Mouse (Mus musculus): Measurements from ENCODE around the gene Rcbtb2. TPM values are rescaled to one million over a fixed set of nuclear protein-coding genes. Genes with fewer than 3 reads are reported as not detected.
A peak's percentile ranks its signal among the peaks of the same experiment; 100 is the strongest.

Rcbtb2 gene
- polyA plus RNA-seq, 1 experiment, result 28.9 TPM

DNA sequence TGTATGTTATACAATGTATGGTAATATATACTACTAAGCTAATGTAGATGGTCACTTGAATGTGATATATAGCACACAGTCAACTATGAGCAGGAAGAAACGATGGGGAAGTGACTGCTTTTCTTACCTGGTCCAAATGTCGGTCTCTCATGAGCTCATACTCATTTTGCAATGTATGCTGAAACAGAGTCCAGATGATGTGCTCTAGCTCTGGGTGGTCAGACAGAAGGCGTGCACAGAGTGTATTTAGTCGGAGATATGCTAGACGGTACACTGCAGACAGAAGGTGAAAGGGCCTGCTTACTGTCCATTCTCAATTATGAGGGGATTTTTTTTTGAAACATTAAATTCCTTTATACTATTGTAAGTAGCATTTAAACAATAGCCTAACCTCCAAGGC lies 88.6 kb downstream of the Rcbtb2 start:
- TF ChIP-seq POLR2A (IDR thresholded peaks at IDR 0.05; ENCODE audit: borderline replicate concordance, extremely low read depth, low read depth, low read length) (no peak), CTCF (IDR thresholded peaks at IDR 0.05; ENCODE audit: insufficient read depth, low read length) (no peak)
- 91% methylated on average over 5 of the region's 5 CpGs for WGBS

DNA sequence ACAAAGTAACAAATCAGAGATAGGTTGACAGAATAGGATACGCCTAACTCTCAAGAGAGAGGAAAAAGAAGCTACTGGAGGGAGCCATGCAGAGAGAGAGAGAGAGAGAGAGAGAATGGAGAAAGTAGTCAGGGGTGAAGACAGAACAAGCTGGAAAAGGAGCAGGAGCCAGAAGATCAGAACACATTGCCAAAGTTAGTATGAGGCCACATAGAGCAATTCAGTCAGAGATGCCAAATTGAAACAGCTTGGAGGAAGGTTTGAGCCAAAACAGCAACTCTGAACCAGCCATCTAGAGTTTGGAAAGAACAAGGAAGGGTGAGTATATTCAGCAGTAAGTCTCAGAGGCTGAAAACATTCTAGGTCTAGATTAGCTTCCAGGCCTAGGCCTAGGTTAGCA lies 94.2 kb downstream of the Rcbtb2 start:
- DNase-seq, result no peak
- 86% methylated on average over 1 of the region's 1 CpGs for WGBS
- TF ChIP-seq POLR2A (IDR thresholded peaks at IDR 0.05; ENCODE audit: borderline replicate concordance, extremely low read depth, low read depth, low read length), result no peak
- TF ChIP-seq CTCF (IDR thresholded peaks at IDR 0.05; ENCODE audit: insufficient read depth, low read length), result no peak
- Histone ChIP-seq H3K4me1 (ENCODE audit: control insufficient read depth, insufficient read depth, low read length) (no peaks in the 10 kb centered on the region), H3K4me3 (replicated peaks; ENCODE audit: extremely low read depth, low read depth, low read length) (no peak overlapping the region)

More for the DNA sequence above, 88.6 kb downstream of the Rcbtb2 start:
- H3K4me1 ChIP-seq (ENCODE audit: control insufficient read depth, insufficient read depth, low read length), result peaks cover 3% of the 10 kb centered on the region; the same call in 1 of the 2 replicates
- H3K4me3 ChIP-seq (replicated peaks; ENCODE audit: extremely low read depth, low read depth, low read length), result no peak overlapping the region
- DNase-seq, result no peak

DNA sequence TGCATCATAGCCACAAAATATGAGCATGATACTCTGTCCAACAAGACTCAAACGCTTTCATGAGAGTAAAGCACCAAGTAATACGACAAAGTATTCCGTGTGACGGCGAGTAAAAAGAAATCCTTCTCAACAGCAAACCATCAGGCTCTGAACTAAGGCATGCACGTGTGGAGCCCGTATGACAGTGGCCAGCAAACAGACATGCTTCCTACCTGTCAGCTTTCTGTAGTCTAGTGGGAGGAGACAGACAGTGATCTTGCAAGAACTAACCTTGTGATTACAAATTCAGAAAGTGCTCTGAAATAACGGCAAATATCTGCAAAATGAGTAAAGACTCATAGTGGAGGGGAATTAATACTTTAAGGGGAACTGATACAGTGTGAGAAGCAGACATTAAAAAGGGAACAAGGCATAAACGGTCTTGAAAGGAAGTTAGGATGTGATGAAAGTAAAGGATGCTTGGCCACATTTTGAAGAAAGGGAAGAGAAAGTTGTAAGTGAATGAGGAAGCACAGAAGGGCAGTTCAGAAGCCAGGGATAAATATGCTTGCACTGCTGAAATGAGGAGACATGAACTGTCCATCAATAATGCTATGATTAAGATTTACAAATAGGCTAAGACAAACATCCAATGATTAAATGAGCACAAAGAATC lies 99.6 kb downstream of the Rcbtb2 start:
- whole genome bisulfite sequencing, result 81% methylated on average over 9 of the region's 9 CpGs
- Histone ChIP-seq H3K4me1 (ENCODE audit: control insufficient read depth, insufficient read depth, low read length) (no peaks in the 10 kb centered on the region; the same call in 1 of the 2 replicates), H3K4me3 (replicated peaks; ENCODE audit: extremely low read depth, low read depth, low read length) (no peak overlapping the region)
- TF ChIP-seq POLR2A (IDR thresholded peaks at IDR 0.05; ENCODE audit: borderline replicate concordance, extremely low read depth, low read depth, low read length) (no peak), CTCF (IDR thresholded peaks at IDR 0.05; ENCODE audit: insufficient read depth, low read length) (no peak)
- no peak for DNase-seq

DNA sequence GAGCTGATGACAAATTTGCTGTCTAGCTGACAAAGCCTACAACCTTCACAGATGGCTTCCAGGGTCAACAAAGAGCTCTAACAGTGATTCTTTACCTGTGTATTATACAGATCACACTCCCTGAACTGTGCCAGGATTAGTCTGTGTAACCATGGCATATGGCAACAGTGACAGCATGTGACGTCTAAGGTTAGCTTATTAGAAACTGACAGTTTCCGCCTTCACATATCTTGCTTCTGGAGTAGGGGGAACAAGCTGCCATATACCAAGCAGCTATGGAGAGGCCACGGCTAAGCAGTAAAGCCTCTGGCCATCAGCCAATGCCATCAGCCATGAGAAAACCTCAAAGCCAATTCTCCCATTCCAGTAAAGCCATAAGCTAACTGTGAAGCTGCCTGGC lies 103.5 kb downstream of the Rcbtb2 start:
- H3K4me1 ChIP-seq (ENCODE audit: control insufficient read depth, insufficient read depth, low read length), result peaks cover 2% of the 10 kb centered on the region; the same call in 1 of the 2 replicates
- no peak for DNase-seq
- H3K4me3 ChIP-seq (replicated peaks; ENCODE audit: extremely low read depth, low read depth, low read length), result no peak overlapping the region
- 78% methylated on average over 3 of the region's 3 CpGs for WGBS
- no peak for TF ChIP-seq CTCF (IDR thresholded peaks at IDR 0.05; ENCODE audit: insufficient read depth, low read length)
- no peak for TF ChIP-seq POLR2A (IDR thresholded peaks at IDR 0.05; ENCODE audit: borderline replicate concordance, extremely low read depth, low read depth, low read length)

DNA sequence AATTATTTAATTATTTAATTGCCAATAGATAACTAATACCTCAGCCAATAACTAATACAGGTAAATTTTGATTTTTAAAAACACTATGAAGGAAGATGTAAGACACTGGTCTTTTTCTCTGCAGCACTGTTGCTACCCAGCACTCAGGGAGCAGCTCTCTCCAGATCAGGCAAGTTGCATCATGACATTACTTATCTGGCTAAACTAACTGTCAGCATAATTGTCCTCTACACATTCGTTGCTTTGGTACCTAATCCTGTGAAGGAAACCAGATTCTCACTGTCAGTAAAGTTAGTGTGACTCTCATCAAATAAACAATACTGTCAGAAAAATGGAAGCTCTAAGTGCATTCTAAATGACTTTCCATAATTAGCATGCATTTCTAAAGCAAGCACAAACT lies 104.0 kb downstream of the Rcbtb2 start:
- no peak for TF ChIP-seq CTCF (IDR thresholded peaks at IDR 0.05; ENCODE audit: insufficient read depth, low read length)
- TF ChIP-seq POLR2A (IDR thresholded peaks at IDR 0.05; ENCODE audit: borderline replicate concordance, extremely low read depth, low read depth, low read length), result no peak
- Histone ChIP-seq H3K4me1 (ENCODE audit: control insufficient read depth, insufficient read depth, low read length) (peaks cover 2% of the 10 kb centered on the region), H3K4me3 (replicated peaks; ENCODE audit: extremely low read depth, low read depth, low read length) (no peak overlapping the region)
- DNase-seq, result no peak
- WGBS, result 10% methylated on average over 1 of the region's 1 CpGs

DNA sequence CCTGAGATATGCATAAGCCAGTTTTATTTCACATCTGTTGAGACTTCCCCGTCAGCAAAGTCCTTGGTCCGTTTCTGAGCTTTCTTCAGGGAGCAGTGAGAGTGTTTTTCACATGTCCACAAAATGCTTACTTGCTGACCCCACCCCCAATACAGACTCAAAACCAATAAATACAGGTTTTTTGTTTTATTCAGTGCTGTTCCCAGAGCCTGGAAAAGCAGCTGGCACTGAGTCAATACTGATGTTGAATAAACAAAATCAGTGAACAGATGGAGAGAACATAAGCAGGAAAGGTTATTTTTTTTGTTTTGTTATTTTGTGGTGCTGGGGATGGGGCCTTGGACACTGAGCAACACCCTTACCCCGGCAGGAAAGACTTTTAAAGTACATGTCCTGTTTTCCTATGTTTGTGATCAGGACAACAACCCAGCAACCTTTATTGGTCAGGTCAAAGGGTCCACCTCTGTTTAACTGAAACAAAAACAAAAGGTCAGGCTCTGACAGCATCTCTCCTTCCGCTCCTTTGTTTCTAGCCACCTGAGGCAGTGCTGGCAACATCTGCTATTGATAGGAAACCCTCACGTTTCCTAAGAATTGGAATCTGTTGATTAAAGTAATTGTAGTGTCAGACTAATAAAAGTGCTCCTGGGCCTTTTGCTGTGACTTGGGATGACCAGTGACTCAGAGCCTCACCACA lies 108.6 kb downstream of the Rcbtb2 start:
- Histone ChIP-seq H3K4me1 (ENCODE audit: control insufficient read depth, insufficient read depth, low read length) (peaks cover 9% of the 10 kb centered on the region), H3K4me3 (replicated peaks; ENCODE audit: extremely low read depth, low read depth, low read length) (no peak overlapping the region)
- WGBS, result 43% methylated on average over 5 of the region's 5 CpGs
- TF ChIP-seq CTCF (IDR thresholded peaks at IDR 0.05; ENCODE audit: insufficient read depth, low read length) (no peak), POLR2A (IDR thresholded peaks at IDR 0.05; ENCODE audit: borderline replicate concordance, extremely low read depth, low read depth, low read length) (no peak)
- DNase-seq, result no peak

DNA sequence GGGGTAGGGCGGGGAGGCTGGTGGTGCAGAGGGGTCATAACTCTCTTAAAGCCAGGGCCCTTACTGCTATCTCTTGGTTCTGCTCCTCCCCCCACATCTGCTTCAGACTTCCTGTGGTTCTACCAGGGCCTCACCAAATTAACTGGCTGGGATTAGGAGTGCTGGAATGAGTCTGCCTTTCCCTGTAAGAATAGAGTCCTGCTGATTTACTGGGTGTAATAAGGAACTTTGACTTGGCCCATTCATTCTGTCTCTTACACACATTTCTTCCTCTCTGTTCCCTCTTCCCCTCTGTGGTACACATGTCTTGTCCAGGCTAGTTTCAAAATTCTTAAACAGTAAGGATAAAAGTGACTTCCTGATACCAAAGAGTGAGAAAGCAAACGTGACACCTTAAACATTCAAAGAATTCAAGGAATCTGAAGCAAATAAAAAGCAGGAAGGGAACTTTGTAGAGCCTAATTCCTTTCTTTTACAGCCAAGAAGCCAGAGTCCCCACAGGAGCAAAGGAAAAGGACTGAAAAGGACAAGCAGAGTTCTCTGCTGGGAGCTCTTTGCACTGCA lies 111.7 kb downstream of the Rcbtb2 start:
- WGBS, result 35% methylated on average over 2 of the region's 2 CpGs
- DNase-seq, result no peak
- TF ChIP-seq CTCF (IDR thresholded peaks at IDR 0.05; ENCODE audit: insufficient read depth, low read length) (no peak), POLR2A (IDR thresholded peaks at IDR 0.05; ENCODE audit: borderline replicate concordance, extremely low read depth, low read depth, low read length) (no peak)
- no peak overlapping the region for H3K4me3 ChIP-seq (replicated peaks; ENCODE audit: extremely low read depth, low read depth, low read length)
- peaks cover 7% of the 10 kb centered on the region for H3K4me1 ChIP-seq (ENCODE audit: control insufficient read depth, insufficient read depth, low read length)

DNA sequence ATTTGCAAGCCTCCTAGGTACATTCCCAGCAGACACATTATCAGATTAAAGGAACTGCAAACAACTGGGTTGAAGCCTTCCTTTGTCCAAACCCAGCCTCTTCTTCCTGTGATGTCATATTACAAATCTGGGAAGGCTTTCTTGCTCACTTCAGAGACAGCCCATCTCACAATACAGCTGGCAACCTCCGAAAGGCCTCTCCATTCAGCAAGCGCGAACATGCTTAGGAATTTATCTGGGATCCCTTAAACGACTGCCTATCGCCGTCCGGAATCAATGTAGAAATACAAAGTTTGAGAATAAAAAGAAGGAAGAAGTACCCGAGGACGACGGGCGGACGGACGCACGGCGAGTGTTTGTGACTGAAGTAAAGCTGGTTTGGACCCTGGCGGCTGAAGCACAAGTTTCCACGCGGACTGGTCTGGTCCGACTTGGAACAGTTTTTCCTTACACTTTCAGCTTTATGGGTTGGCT lies 115.0 kb downstream of the Rcbtb2 start, which contains the start of gene Lpar6:
Lpar6 (plus strand) TSS at position 48 of the 474 bp plus-strand sequence.
- TF ChIP-seq CTCF (IDR thresholded peaks at IDR 0.05; ENCODE audit: insufficient read depth, low read length), result no peak
- peak; percentile 73; the same call in 1 of the 2 replicates for TF ChIP-seq POLR2A (IDR thresholded peaks at IDR 0.05; ENCODE audit: borderline replicate concordance, extremely low read depth, low read depth, low read length)
- WGBS, result under 1% methylated on average over 19 of the region's 19 CpGs
- H3K4me3 ChIP-seq (replicated peaks; ENCODE audit: extremely low read depth, low read depth, low read length), result peak within 1 kb of the TSS; percentile 86
- H3K4me1 ChIP-seq (ENCODE audit: control insufficient read depth, insufficient read depth, low read length), result peaks cover 7% of the 10 kb centered on the region; the same call in 1 of the 2 replicates
- DNase-seq, result peak; percentile 62

DNA sequence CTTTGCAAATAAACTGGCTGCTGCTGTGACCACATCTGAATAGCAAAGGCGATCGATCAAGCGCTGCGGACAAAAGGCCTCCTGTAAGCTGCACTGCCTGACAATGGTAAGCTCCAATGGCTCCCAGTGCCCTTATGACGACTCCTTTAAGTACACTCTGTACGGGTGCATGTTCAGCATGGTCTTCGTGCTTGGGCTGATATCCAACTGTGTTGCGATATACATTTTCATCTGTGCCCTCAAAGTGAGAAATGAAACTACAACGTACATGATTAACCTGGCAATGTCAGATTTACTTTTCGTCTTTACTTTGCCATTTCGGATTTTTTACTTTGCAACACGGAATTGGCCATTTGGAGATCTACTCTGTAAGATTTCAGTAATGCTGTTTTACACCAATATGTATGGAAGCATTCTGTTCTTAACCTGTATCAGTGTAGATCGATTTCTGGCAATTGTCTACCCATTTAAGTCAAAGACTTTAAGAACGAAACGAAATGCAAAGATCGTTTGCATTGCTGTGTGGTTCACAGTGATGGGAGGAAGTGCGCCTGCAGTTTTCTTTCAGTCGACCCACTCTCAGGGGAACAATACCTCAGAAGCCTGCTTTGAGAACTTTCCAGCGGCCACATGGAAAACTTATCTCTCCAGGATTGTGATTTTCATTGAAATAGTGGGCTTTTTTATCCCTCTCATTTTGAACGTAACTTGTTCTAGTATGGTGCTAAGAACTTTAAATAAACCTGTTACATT lies 115.8 kb downstream of the Rcbtb2 start:
- DNase-seq, result peak; percentile 47
- under 1% methylated on average over 20 of the region's 20 CpGs for WGBS
- peak overlapping the region; percentile 86 for H3K4me3 ChIP-seq (replicated peaks; ENCODE audit: extremely low read depth, low read depth, low read length)
- peaks cover 7% of the 10 kb centered on the region; the same call in 1 of the 2 replicates for H3K4me1 ChIP-seq (ENCODE audit: control insufficient read depth, insufficient read depth, low read length)
- TF ChIP-seq POLR2A (IDR thresholded peaks at IDR 0.05; ENCODE audit: borderline replicate concordance, extremely low read depth, low read depth, low read length) (0 out of 2 replicates have a peak, but pooled peaks have one; percentile 21), CTCF (IDR thresholded peaks at IDR 0.05; ENCODE audit: insufficient read depth, low read length) (no peak)
